Mouse (Mus musculus): ENCODE data around the gene Pex16. TPM values are rescaled to one million over a fixed set of nuclear protein-coding genes. Genes with fewer than 3 reads are reported as not detected.

Pex16 gene
- total RNA-seq, 2 experiments from 2014 or later = 24.8 to 27.4 TPM

DNA sequence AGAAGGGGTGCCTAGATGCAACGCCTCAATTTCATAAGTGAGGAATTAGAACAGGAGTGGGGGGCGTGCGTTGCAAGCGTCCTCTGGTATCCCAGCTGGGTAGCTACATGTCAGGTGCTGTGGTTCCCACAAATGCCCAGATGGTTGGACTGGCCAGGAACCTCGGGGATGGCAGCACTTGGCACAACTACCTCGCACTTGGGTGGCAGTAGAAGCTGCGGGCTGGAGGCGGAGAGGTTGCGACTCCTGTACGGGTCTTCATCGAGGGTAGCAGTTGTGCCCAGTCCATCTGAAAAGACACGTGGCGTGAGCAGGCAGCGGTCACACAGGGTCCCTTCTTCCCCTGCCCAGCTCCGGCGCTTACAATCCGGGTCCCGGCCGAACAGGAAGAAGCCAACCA lies 4.1 kb upstream of the Pex16 start:
- no peak for DNase-seq

DNA sequence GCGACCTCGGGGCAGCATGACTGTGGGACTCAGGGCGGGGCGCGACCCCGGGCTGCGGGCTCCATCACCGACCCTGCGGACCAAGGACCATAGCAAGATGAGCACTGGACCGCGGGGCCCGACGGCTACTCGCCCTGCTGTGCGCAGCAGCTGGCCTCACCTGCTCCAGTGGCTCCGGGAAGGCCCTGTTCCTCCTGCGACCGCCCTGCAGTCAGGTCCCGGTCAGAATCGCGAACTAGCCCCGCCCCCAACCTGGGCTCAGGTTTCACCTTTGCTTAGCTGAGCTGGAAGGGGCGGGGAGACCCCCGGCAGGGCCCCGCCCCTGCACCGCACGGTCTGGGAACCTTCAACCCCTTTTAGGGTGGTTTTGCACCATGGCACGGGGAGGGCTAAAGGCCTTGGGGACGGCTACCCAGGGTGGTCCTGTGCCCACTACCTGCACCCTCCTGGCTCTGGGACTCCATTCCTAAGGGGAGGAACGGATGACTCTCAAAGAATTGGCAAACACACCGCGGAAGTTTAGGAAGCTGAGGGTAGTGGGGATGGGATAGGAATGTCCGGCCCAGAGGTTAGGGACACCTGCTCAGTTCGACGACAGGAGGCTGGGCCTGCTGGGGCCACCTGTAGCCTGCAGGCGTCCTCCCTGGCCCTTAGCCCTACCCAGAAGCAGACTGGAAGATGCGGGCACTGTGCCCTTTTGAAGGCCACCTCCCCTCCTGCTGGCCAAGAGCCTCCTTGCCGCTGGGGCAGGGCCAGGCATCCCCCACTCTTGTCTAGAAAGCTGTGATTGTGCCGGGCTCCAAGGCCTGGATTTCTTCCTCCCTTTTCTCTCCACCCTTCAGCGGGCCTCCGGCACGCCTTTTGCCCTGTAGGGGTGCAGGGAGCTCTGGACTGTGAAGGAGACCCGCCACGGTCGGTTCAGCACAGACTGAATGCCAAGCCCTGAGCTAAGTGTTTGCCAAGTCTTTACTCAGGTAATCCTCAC lies 3.4 kb upstream of the Pex16 start:
- no peak for DNase-seq

DNA sequence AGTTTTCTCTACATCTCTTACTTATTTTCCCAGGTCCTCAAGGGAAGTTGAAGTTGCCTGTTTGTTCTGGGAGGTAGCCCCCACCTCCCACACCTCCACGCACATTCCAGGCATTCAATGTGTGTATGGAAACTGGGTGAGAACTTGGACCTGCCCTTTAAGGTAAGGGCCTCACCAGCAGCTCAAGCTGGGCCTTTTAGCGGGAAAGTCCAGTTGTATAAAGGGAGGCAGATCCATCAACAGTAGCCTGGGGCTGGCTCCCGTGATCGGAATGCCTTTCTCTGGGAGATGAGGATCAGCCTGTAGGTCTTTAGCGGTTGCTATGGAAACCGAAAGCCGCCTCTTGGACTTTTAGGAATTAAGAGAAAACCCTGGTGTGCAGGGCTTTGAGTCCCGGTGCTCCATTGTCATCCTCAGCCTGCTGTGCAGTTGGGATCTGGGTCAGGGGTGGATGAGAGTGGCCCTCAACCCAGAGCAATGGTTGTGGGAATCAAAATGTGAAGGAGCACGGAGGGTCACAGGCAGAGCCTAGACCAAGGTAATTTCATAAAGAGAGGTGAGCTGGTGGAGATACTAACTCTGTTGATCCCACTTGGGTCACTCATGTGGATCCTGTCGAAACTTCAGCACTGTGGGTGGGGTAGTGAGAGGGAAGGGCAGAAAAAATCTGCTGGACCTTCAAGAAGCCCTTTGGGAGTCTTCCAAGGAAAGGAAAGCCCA lies 2.3 kb upstream of the Pex16 start:
- DNase-seq = no peak

DNA sequence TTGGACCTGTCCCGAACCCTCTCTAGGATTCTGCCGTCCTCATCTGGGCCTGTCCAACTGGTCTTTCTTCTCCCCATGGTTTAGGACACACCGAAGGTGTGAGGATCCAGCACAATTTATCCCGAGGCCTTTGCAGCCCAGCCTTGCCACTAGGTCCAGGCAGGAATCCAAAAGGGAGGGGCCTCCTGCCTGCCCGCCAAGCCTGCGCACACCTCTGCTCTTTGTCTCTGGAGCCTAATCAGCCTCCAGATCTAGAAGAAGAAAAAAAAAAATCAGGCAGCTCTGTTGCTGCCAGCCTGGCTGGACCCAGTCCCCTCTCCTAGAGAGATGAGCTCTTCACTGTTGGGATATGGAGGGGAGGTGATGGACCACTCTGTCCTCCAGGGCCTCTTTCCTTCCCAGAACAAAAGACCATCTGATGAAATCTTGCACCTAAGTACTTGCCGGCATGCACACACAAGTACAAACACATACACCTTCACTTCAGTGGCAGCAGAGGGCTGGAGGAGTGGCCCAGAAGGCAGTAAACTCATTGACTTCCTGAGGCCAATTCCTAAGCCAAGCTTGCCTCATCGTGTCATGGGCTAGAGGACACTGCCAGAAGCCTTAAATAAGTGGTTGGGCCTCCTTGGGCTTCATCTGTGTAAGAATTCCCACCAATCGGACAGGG lies 1.6 kb upstream of the Pex16 start:
- DNase-seq = peak in 1 of 2 experiments; percentile 57

DNA sequence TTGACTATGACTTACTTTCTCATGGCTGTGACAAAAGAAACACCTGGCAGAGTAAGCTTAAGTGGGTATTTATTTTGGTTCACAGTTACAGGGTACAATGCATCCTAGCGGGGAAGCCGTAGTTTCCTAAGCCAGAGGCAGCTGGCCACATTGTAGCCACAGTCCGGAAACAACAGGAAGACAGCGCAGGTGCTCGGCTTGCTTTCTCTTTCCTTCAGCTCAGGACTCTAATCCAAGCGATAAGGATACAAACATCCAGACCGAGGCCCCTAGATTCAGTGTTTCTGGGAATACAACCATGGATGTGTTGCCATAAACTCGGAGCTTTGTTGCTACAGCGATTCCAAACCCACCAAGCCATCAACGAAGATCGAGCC lies 1.1 kb upstream of the Pex16 start:
- no peak for DNase-seq

DNA sequence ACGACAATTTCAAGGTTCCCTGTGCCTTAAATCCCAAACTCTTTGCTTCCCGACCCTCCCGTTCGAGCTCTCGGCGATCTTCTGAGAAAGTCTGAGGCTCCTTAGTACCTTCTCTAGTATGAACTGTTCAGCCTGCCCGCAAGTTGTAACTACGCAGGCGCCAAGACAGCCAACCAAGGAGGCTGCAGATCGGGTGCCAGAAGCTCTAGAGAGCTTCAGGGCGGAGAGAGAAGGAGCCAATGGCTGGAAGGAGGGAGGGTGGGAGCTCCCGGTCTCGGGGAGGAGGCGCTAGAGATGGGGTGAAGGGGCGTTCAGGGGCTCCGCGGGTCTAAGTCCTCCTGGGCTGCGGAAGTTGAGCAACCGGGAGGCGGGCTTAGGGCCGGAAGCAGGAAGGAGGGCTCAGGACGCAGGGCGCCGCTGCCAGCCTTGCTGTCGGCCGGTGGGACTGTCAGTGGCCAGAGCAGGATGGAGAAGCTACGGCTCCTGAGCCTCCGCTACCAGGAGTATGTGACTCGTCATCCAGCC lies 685 bp downstream of the Pex16 start:
- peak; percentile 95 to 99 for DNase-seq

DNA sequence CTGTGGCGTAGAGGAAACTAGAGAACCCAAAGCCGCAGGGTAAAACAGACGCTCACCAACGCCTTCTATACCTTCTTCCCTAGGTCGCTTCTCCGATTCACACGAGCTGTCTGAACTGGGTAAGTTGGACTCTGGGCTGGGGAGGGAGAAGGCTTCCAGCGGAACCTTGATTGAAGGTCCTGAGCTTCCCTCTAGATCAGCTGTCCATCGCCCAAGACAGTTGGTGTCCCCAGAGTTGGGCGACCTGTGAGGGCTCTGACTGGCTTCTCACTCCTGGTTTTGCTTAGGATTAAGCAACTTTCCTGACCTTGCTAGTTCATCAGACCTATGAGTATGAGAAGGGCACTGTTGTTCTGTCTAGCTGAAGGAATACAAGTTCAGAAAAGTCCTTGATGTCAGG lies 1.3 kb downstream of the Pex16 start:
- DNase-seq = no peak

DNA sequence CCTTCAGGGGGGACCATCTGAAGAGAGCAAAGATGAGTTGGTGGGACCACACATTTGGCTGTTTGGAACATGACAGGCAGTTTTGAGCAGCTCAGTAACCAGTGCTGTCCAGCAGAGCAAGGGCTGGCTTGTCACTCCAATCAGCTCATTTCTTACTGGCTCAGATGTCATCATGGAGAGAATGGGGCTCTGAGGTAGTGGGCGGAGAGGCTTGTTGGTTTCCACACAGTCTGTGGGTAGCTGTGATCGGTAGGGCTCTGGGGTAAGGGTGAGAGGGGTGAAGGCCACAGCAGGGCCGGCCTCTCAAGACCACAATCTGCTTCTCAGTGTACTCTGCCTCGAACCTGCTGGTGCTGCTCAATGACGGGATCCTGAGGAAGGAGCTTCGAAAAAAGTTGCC lies 1.8 kb downstream of the Pex16 start:
- no peak for DNase-seq

DNA sequence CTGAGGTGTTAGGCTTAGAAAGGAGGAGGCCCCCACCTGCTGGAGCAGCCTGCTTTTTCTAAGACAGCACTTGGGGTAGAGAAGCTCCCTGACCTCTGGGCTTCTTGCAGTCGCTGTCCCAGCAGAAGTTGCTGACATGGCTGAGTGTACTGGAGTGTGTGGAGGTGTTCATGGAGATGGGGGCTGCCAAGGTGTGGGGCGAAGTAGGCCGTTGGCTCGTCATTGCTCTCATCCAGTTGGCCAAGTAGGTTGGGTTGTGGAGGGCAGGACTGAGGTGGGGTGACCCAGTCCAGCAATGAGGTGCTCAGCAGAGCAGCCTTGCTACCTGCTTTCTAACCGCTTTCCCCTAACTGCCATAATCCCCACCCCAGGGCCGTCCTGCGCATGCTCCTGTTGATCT lies 2.8 kb downstream of the Pex16 start:
- DNase-seq = no peak

DNA sequence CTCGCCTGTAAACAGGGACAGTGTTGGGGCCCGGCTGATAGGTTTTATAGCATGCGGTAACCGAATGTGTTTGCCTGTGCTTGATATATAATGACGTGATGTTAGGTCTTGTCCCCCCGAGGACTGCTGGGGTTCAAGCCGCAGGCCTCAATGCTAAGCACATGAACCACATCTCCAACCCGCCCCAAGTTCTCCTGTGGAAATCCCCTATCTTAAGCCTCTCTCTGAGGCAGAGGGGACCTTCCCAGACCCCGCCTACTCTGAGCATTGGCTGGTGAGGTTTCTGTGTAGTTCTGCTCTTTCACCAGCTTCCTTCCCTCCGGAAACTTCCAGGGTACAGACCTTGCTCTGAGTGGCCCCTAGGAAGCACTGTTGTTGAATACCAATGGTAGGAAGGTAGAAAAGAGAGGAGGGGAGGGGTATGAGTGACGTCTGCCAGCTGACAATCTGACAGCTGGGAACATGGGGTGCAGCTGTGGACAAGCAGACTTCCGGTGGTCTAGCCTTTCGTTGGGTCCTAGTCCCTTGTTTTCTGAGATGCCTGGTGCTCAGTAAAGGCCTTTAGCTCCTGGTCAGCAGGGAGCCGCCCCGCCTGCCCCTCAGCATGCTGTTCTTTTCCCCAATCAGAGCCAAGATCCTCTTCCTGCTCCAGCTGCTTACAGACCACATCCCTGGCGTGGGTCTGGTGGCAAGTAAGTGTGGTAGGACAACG lies 5.5 kb downstream of the Pex16 start:
- peak in 1 of 2 experiments; percentile 22 for DNase-seq

DNA sequence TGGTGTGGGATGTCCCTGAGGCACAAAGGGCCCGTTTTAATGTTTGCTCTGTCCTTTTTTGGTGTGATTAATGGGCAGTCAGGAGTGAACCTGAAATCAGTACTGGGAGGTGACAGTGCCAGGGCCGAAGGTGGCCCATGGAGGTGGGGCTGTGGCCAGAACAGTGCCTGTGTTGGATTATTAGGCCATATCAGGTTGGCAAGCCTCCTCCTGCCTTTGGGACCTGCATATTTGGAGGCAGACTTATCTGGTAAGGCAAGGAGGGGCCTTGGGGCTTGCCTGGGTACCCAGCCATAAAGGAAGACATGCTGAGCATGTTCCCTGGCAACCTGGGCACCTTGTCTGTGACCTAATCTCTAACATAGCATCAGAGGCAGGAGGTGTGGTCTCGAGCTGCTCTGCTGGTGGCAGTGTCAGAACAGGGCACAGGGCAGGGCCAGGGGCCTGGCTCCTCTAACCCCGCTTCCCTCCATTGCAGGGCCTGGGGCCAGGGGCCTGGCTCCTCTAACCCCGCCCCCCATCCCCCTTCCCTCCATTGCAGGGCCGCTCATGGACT lies 6.1 kb downstream of the Pex16 start:
- no peak for DNase-seq

DNA sequence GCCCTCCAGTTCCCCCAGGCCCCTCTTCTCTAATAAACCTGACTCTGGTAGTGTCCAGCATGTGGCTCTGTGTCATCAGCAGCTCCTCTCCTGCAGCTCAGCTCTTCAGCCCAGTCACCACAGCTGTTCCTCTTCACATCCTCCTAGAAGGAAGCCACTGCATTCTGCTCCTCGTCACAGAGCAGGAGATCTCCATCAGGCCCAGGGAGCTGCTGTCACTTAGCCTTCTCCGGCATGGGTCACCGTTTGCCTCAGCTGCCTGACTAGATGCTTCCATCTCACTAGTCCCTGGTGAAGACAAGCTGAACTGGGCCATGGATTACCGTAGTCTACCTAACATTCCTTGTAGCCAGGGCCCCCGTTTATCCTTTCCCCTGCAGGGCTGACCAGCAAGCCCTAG lies 6.7 kb downstream of the Pex16 start:
- no peak for DNase-seq

DNA sequence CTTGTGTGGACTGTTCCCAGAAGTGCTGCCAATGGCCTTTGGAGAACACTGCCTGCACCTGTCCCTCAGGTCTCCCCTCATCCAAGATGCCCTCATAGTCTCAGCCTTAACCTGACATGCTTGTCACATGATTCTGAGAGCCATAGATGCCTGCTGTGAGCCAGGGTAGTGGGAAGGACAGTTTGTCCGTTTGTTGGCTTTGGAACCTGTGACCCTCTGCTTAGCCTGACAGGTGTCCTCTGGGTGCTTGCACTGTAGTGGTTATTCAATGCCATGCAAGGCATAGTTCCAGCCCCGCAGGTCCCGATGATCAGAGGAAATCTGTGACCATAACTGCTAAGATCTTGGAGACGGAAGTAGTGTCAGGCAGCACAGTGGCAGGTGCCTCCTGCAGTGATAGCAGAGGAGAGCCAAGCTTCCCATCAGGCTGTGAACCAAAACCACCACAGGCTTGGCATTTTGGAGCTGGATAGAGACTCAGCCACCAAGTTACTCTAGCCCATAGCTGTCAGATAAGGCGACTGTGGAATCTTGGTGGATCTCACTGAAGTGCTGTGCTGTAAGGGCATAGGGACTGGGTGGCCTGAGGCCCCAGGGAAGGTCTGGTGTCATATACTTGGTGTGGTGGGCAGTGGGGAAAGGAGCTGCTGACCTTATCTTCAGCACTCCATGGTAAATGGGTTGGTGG lies 7.6 kb downstream of the Pex16 start, which contains the start of gene 1700029I15Rik:
TSS of gene 1700029I15Rik (plus strand) at position 638 of the 688 bp plus-strand sequence.
- no peak for DNase-seq

DNA sequence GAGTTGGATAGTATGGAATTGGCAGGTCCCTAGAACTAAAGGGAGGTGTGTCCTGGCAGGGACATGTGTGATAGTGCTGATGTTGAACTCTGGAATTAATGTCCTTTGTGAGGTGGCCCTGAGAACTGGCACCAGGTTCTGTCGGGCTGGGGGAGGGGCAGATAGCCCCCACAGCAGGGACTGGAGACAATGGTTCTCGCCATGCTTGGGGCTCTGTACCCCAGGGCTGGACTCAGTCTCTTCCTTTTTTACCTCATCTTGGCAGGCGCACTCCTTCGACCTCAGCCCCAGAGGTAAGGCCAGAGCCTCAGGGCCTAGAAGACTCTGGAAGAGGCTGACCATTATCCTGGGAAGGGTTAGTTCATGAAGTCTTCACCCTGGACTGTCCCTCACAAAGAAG lies 8.3 kb downstream of the Pex16 start:
- DNase-seq = no peak

DNA sequence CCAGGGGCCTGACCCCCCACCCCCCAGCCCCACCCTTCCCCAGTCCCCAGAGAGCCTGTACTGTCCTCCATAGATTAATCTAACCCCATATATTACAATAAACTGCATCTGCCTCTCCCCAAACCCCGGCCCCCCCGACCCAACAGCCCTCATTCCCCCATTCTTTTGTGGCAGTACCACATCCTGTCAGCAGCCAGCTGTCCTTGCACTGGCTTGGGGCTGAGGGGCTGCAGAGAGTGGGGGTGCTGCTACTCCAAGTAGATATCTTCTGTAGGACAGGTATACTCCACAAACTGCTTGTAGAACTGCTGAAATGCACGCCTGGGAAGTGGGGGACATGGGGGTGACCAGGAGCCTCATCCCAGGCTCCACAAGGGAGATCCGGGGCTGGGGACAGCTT lies 9.6 kb downstream of the Pex16 start:
- DNase-seq = no peak

DNA sequence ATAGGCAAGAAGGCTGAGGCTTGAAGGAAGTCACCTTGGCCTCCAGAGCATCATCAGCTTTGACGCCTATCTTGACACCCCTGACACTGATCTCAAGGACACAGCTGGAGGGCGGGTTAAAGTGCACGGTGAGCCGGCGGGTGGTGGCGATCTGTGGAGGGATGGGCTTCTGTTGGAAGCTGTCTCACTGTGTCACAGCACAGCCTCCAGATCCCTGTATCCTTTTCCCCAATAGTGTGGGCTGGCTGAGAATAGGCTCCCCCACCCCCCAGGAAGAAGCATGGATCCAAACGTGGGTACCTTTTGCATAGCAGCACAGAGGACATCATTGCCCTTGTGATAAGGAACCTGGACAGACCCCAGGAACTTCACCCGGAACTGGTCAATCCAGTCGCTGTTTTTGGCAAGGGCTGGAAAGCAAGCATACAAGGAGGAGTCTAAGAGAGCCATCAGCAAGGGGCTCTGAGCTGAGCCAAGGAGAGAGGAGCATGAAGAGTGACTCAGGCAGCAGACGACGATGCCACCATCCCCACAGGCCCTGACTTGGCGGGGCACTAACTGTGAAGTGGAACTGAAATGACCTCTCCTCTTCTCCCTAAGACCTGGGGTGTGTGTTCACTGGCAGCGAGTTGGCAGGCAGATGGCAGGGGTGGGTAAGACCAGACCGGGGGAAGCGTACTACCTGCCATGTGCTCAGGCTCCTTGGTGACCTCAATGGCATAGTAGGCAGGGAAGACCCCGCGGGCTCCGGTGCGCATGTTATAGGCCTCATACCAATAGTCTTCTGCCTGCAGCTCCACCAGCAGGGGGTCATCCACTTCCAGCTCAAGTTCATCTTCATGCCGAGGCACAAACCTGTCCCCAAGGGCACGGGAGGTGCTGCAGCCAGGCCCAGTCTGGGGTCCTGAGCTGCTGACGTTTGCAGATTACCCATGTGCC lies 10.9 kb downstream of the Pex16 start:
- DNase-seq = no peak

DNA sequence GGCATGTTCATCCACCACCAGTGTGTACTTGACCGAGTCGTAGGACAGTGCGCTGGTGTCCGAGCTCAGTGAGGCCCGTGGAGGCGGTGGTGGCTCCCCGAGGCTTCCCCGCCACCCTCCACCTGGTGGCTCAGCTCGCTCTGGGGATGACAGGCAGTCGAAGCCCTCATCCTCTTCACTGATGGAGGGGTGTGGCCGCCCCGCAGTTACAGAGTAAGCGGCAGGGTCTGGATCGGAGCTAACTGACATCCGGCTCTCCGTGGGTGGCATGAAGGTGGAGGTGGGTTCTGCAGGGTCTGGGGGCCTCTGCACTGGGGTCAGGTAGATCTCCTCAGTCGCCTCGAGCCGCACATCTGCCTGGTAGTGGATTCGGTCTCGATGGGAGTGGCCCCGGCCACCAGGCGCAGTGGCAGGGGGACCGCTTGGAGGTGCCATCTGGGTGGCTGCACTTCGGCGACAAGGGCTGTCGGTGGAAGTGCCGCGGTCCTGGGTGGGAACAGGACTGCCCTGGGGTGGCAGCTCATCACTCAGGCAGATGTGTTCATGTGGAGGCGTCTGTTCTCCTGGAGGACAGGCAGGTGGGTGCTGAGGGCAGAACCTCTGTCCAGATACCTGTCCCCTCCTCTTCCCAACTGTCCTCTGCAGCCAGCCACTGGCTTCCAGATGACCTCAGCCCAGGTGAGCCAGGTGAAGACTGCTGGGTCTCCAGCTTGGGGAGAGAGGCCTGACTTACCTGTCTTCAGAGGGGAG lies 12.5 kb downstream of the Pex16 start:
- no peak for DNase-seq

DNA sequence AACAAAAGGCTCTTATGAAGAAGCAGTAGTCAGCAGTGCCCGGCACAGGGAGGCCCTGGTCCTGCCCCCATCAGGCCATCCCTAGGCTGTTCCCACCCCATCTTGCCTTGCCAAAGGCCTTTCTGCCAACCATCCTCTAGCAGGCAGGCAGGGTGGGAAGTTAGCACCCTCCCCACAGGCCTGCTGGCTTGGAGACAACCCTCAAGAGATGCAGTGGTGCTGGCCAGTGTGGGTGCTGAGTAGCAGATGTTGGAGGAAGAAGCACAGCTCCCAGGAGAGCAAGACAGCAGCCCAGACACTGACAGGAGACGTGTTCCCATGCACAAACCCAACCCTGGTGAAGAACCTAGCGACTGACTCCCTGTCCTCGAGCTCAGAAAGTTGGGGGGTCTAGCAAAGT lies 13.2 kb downstream of the Pex16 start:
- peak in 1 of 2 experiments; percentile 21 for DNase-seq

DNA sequence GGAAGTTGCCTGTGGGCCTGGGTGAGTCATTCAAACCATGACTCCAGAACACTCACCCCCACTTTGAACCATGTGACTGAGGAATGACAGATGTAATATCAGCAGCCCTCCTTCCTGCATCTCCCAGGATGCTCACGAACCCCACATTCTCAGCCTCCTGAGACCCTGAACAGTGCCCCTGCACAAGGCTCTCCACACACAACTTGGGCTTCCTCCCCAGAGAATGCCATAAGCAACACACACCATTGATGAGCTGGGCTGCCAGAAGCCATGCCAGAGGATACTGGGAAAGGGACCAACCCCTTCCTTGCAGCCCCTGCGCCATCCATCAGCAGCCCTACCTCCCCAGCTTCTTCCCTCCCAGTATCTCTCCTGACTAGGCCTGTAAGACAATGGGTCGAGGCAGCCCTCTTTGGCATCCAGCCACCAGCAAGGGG lies 13.6 kb downstream of the Pex16 start:
- no peak for DNase-seq
